In genomic region chr10:28186018-28186800, GRCm38 (mm10) we compare ENCODE assay signal across 29 mouse cellular contexts.
DNase-seq lines count a peak whose midpoint lies in the region; ATAC-seq and TF ChIP-seq lines count a peak whose summit lies in the region.
"Had no signal": no experiment of that assay in that cellular context is flagged by ENCODE, and none has a peak within 500 bp of the region (broad histone marks: within the 10 kb centered on the region; RNA-seq: fewer than 3 reads in every experiment).

No protein-coding gene starts in this region.

- ATAC-seq in lung, postnatal 0 days, result no peak
- ATAC-seq in embryonic facial prominence, embryonic 15.5 days (ENCODE audit: insufficient number of reproducible peaks, low FRiP score, low TSS enrichment, low read depth), result peak; percentile 51; the same call in 1 of the 2 replicates
- ATAC-seq: forebrain, postnatal 0 days; intestine, embryonic 16.5 days had no signal

- DNase-seq in adrenal gland, postnatal 14 days, result peak; percentile 12
- DNase-seq in adrenal gland, adult 18-20 months (ENCODE audit: low spot score in 2 of 2), result no peak
- DNase-seq in kidney, adult 8-10 months, result peak; percentile 41 to 48
- DNase-seq in kidney, adult 11 months, result no peak
- DNase-seq in lung, postnatal 10 days, result peak; percentile 9
- no peak for DNase-seq in lung, postnatal 0 days (ENCODE audit: low spot score)
- no peak for DNase-seq in right cerebral cortex, adult 2 months (ENCODE audit: low spot score in 2 of 2)
- DNase-seq: adrenal gland, postnatal 25 days; cerebellum, adult 11-12 months; cerebellum, adult 9-11 months; embryo, embryonic 11 days; forebrain, postnatal 0 days; kidney, postnatal 14 days; layer of hippocampus, postnatal 36 days; left cerebral cortex, postnatal 4 days; liver; lung, adult 2 months had no signal

- no peaks in the 10 kb centered on the region for H3K27me3 ChIP-seq in lung, postnatal 0 days (replicated peaks; ENCODE audit: insufficient read depth, low read length)
- no peaks in the 10 kb centered on the region for H3K27me3 ChIP-seq in embryonic facial prominence, embryonic 15.5 days
- H3K27me3 ChIP-seq: CH12.LX; embryonic facial prominence, embryonic 13.5 days; forebrain, embryonic 12.5 days; heart, embryonic 15.5 days; hindbrain, embryonic 13.5 days; midbrain, embryonic 12.5 days; neural tube, embryonic 15.5 days; stomach, embryonic 15.5 days had no signal

- H3K27ac ChIP-seq in lung, postnatal 0 days (ENCODE audit: low read length), result no peak overlapping the region
- no peak overlapping the region for H3K27ac ChIP-seq in embryonic facial prominence, embryonic 15.5 days (replicated peaks)
- H3K27ac ChIP-seq: embryonic facial prominence, embryonic 13.5 days; forebrain, embryonic 12.5 days; heart, embryonic 10.5 days; heart, embryonic 15.5 days; hindbrain, embryonic 13.5 days; liver, embryonic 14.5 days; midbrain, embryonic 12.5 days; neural tube, embryonic 15.5 days; stomach, embryonic 15.5 days had no signal

- no peak overlapping the region for H3K4me3 ChIP-seq in lung, postnatal 0 days (ENCODE audit: low read depth, low read length)
- no peak overlapping the region for H3K4me3 ChIP-seq in embryonic facial prominence, embryonic 15.5 days (replicated peaks)
- H3K4me3 ChIP-seq: embryonic facial prominence, embryonic 13.5 days; forebrain, embryonic 12.5 days; heart, embryonic 10.5 days; heart, embryonic 15.5 days; hindbrain, embryonic 13.5 days; midbrain, embryonic 12.5 days; neural tube, embryonic 15.5 days; stomach, embryonic 15.5 days had no signal

- WGBS in lung, postnatal 0 days, result 45% methylated on average over 4 of the region's 4 CpGs
- 31% methylated on average over 4 of the region's 4 CpGs for WGBS in embryonic facial prominence, embryonic 15.5 days

- H3K4me1 ChIP-seq in lung, postnatal 0 days (ENCODE audit: insufficient read depth, low read depth, low read length), result no peaks in the 10 kb centered on the region
- peaks cover 14% of the 10 kb centered on the region for H3K4me1 ChIP-seq in embryonic facial prominence, embryonic 15.5 days
- H3K4me1 ChIP-seq: forebrain, embryonic 12.5 days; midbrain, embryonic 12.5 days; stomach, embryonic 15.5 days had no signal

- H3K9ac ChIP-seq in lung, postnatal 0 days (replicated peaks; ENCODE audit: low read depth), result no peak overlapping the region
- no peak overlapping the region for H3K9ac ChIP-seq in embryonic facial prominence, embryonic 15.5 days
- H3K9ac ChIP-seq: embryonic facial prominence, embryonic 13.5 days; forebrain, embryonic 12.5 days; forebrain, postnatal 0 days; heart, embryonic 15.5 days; hindbrain, embryonic 13.5 days; liver, embryonic 14.5 days; midbrain, embryonic 12.5 days; neural tube, embryonic 15.5 days; stomach, embryonic 15.5 days had no signal

- H3K9me3 ChIP-seq in lung, postnatal 0 days (ENCODE audit: low read length), result no peaks in the 10 kb centered on the region
- H3K9me3 ChIP-seq in embryonic facial prominence, embryonic 15.5 days (replicated peaks), result no peaks in the 10 kb centered on the region
- H3K9me3 ChIP-seq: embryonic facial prominence, embryonic 13.5 days; forebrain, embryonic 12.5 days; heart, embryonic 10.5 days; heart, embryonic 15.5 days; hindbrain, embryonic 13.5 days; midbrain, embryonic 12.5 days; neural tube, embryonic 15.5 days; stomach, embryonic 15.5 days had no signal

- no peak for TF ChIP-seq CTCF in lung, postnatal 0 days (IDR thresholded peaks at IDR 0.05)

- H3K4me2 ChIP-seq in lung, postnatal 0 days (replicated peaks; ENCODE audit: low read depth, low read length), result no peak overlapping the region
- H3K4me2 ChIP-seq in embryonic facial prominence, embryonic 15.5 days (replicated peaks), result no peak overlapping the region
- H3K4me2 ChIP-seq: embryonic facial prominence, embryonic 13.5 days; forebrain, embryonic 12.5 days; heart, embryonic 15.5 days; hindbrain, embryonic 13.5 days; midbrain, embryonic 12.5 days; neural tube, embryonic 15.5 days; stomach, embryonic 15.5 days had no signal

- TF ChIP-seq EP300 in lung, postnatal 0 days (IDR thresholded peaks at IDR 0.05), result no peak

- no peaks in the 10 kb centered on the region for H3K36me3 ChIP-seq in lung, postnatal 0 days (ENCODE audit: insufficient read depth, low read length)
- H3K36me3 ChIP-seq in embryonic facial prominence, embryonic 15.5 days, result no peaks in the 10 kb centered on the region
- H3K36me3 ChIP-seq: embryonic facial prominence, embryonic 13.5 days; forebrain, embryonic 12.5 days; heart, embryonic 10.5 days; heart, embryonic 15.5 days; hindbrain, embryonic 13.5 days; midbrain, embryonic 12.5 days; neural tube, embryonic 15.5 days; stomach, embryonic 15.5 days had no signal

Comparison
In these comparisons a context has a peak if more than half of its experiments do, and no peak if none do; other contexts are left out.
1. DNase-seq: peak in adrenal gland, postnatal 14 days (single experiment), kidney, adult 8-10 months (2 of 2) and lung, postnatal 10 days (single experiment); none in adrenal gland, adult 18-20 months (0 of 2), kidney, adult 11 months (single experiment), lung, postnatal 0 days (single experiment) and right cerebral cortex, adult 2 months (0 of 2).